Mouse (Mus musculus): ENCODE results near the gene Syt3. TPM values are rescaled to one million over a fixed set of nuclear protein-coding genes. Genes with fewer than 3 reads are reported as not detected.

The Syt3 gene
- polyA plus RNA-seq (2014; fragmentation: Nextera tagmentation; extraction: Ambion mirVana), result 0.57 and 0.59 TPM in 2 replicates

DNA sequence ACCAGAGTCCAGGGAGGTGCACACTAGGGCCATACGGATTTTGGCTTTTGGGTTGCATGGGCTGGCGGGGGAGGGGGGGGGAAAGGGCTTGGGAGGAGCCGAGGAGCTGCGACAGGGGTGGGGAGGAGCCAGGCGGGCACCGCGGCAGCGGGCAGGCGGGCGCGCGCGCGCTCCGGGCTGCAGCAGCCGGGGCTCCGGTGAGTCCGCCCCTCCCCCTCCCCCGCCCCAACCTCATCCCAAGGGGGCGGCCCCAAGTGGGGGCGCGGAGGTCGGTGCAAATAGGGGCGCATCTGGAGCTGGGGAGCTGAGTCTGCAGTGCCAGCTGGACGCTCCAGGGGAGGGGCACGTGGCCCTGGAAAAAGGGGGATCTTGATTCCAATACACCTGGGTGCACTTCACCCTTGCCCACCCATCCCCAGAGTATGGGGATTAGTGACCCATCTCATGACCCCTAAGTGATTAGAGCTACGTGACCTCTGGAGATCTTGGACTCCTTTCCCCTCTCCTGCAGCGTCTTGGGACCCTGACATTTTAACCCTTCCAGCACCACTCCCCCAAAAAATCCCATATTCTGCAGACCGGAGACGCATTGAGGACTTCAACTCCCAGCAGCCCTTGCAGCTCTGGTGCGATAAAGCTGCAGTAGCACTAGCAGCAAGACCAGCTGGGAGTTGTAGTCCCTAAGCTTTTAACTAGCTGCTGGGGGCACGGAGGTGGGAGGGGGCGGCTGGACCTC, at the start of gene Syt3:
Gene Syt3, plus strand, starts transcription at position 123 of the 736 bp plus-strand sequence.
- H3K9me3 ChIP-seq (ENCODE audit: control insufficient read depth, low read length), result peaks cover 4% of the 10 kb centered on the region; the same call in 1 of the 2 replicates
- no peaks in the 10 kb centered on the region for H3K36me3 ChIP-seq (ENCODE audit: control insufficient read depth, insufficient read depth, low read length)
- peak within 1 kb of the TSS; percentile 45 to 47 for H3K4me3 ChIP-seq (ENCODE audit: control insufficient read depth in 1 of 2, insufficient read depth in 1 of 2, low read depth in 1 of 2, low read length in 2 of 2)
- peaks cover 48% of the 10 kb centered on the region for H3K27me3 ChIP-seq (ENCODE audit: control insufficient read depth, insufficient read depth, low read length)
- no peak within 1 kb of the TSS for H3K27ac ChIP-seq (replicated peaks in 1 of 2; ENCODE audit: control insufficient read depth in 1 of 2, insufficient read depth in 1 of 2, low read depth in 2 of 2, low read length in 2 of 2)
- WGBS, result under 1% methylated on average over 28 of the region's 33 CpGs
- peak within 1 kb of the TSS; percentile 91 for H3K4me2 ChIP-seq (ENCODE audit: low read length)
- peaks cover 4 to 8% of the 10 kb centered on the region in 2 experiments; a peak in 3 of 4 replicates for H3K4me1 ChIP-seq (ENCODE audit: control insufficient read depth in 2 of 2, insufficient read depth in 2 of 2, low read length in 2 of 2)
- ATAC-seq (ENCODE audit: insufficient number of reproducible peaks, insufficient read depth, low FRiP score, low read depth), result peak; percentile 55; the same call in 1 of the 2 replicates
- H3K9ac ChIP-seq (ENCODE audit: low read length), result peak within 1 kb of the TSS; percentile 68

DNA sequence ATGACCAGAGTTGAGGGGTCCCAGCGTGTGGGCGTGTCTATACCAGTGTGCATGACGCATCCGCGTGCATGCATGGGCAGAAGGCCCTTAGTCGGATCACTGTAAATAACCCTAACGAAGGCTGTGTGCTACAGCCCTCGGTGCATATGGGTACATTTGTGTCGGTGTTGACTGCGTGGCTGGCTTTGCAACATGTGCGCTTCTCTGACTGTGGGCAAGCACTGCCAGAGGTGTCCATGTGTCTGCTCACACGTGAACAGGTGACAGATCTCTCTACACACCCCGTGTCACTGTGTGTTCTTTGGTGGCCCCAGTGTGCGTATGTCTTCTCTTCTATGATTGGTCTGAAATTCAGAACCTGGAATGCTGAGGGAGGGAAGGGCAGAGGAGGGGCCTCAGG, 49.8 kb upstream of the Syt3 start:
- no peaks in the 10 kb centered on the region; a peak in 1 of 4 replicates for H3K4me1 ChIP-seq (ENCODE audit: control insufficient read depth in 2 of 2, insufficient read depth in 2 of 2, low read length in 2 of 2)
- no peak overlapping the region for H3K9ac ChIP-seq (ENCODE audit: low read length)
- H3K27ac ChIP-seq (replicated peaks in 1 of 2; ENCODE audit: control insufficient read depth in 1 of 2, insufficient read depth in 1 of 2, low read depth in 2 of 2, low read length in 2 of 2), result no peak overlapping the region
- WGBS, result 59% methylated on average over 14 of the region's 14 CpGs
- ATAC-seq (ENCODE audit: insufficient number of reproducible peaks, insufficient read depth, low FRiP score, low read depth), result no peak
- no peak overlapping the region for H3K4me2 ChIP-seq (ENCODE audit: low read length)
- H3K36me3 ChIP-seq (ENCODE audit: control insufficient read depth, insufficient read depth, low read length), result no peaks in the 10 kb centered on the region
- H3K27me3 ChIP-seq (ENCODE audit: control insufficient read depth, insufficient read depth, low read length), result peaks cover 66% of the 10 kb centered on the region
- no peaks in the 10 kb centered on the region for H3K9me3 ChIP-seq (ENCODE audit: control insufficient read depth, low read length)
- no peak overlapping the region for H3K4me3 ChIP-seq (ENCODE audit: control insufficient read depth in 1 of 2, insufficient read depth in 1 of 2, low read depth in 1 of 2, low read length in 2 of 2)

DNA sequence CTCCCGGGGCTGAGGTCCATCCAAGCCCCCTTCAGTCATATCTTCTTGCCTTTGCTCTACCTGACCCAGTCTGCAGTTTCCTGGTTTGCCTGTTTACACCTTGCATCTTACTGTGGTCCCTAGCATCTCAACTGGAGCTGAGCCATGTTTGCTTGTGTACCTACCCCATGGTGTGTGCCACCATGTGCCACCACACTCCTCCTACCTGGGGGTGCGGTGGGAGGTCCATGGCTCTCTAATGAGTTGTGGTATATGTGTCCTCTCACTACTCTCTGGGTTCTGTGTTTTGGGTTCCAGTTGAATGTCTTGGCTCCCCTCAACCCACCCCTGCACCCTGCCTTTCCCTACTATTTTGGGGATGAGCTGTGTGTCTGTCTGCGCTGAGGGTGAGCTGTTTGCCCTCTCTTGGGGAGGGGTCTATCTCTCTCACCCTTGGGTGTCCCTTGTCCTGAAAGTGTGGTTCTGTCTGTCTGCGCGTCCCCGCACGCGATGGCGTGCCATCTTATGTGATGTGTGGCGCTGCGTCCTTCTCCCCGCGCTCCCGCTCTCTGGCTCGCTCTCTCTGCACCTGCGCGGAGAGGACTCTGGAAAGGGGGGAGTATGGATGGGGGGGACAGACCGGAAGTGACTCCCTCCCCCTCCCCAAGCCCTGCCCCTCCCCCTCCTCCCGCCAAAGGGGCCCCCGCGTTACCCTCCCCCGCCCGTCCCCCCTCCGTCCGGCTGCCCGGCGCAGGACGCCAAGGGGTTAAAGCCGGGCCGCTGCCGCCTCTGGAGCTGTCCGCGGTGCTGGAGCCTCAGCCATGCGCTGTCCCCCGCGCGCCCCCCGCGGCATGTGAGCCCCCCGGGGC, 48.6 kb upstream of the Syt3 start:
- peaks cover 72% of the 10 kb centered on the region for H3K27me3 ChIP-seq (ENCODE audit: control insufficient read depth, insufficient read depth, low read length)
- 3% methylated on average over 26 of the region's 40 CpGs for whole genome bisulfite sequencing
- no peaks in the 10 kb centered on the region; a peak in 1 of 4 replicates for H3K4me1 ChIP-seq (ENCODE audit: control insufficient read depth in 2 of 2, insufficient read depth in 2 of 2, low read length in 2 of 2)
- peak overlapping the region in 1 of 2 experiments; percentile 37; a peak in 2 of 4 replicates for H3K4me3 ChIP-seq (ENCODE audit: control insufficient read depth in 1 of 2, insufficient read depth in 1 of 2, low read depth in 1 of 2, low read length in 2 of 2)
- H3K36me3 ChIP-seq (ENCODE audit: control insufficient read depth, insufficient read depth, low read length), result no peaks in the 10 kb centered on the region
- no peak for ATAC-seq (ENCODE audit: insufficient number of reproducible peaks, insufficient read depth, low FRiP score, low read depth)
- H3K27ac ChIP-seq (replicated peaks in 1 of 2; ENCODE audit: control insufficient read depth in 1 of 2, insufficient read depth in 1 of 2, low read depth in 2 of 2, low read length in 2 of 2), result no peak overlapping the region
- H3K4me2 ChIP-seq (ENCODE audit: low read length), result peak overlapping the region; percentile 62
- no peak overlapping the region for H3K9ac ChIP-seq (ENCODE audit: low read length)
- H3K9me3 ChIP-seq (ENCODE audit: control insufficient read depth, low read length), result no peaks in the 10 kb centered on the region

DNA sequence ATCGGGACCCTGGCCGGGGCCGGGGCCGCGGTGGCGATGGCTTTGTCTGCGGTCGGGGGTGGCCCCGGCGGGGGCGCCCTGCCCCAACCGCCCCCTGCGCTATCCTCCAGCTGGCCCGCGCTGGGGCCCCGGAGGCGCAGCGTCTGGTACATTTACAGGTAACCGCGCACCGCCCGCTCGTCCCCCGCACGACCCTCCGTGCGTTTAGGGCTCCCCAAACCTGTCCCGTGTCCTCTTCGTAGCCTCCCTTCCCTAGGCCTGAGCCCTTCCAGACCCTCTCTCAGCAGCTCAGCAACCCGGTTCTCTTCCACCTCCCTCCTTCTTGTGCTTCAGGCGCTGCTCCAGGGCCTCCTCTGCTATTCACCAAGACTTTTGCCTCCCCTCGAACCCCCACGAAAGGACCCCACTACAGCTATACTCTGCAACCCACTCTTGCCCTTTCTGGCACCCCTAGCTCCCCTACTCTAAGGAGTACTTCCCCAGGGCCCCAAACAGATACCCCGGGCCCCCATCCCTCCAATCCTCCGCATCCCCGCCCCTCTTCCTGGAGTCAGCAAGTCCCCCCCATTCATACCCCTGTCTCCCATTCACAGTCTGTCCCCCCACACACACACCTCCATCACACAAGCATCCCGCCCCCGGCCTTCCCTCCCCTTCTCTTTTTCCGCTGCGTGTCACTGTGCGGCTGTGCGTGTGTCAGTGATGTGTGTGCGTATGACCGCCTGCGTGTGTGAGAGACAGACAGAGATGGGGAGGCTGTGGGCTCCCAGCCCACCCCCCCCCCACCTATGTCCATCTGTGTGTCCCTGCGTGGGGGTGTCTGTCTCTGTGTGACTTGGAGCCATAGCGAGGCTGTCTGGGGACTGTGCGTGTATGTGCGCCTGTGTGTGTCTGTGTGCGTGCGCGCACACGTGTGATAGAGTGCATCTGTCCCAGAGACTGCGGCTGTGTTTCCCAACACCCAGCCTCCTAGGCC, 47.6 kb upstream of the Syt3 start:
- Histone ChIP-seq H3K4me3 (ENCODE audit: control insufficient read depth in 1 of 2, insufficient read depth in 1 of 2, low read depth in 1 of 2, low read length in 2 of 2) (peak overlapping the region in 1 of 2 experiments; percentile 37; a peak in 2 of 4 replicates), H3K4me1 (ENCODE audit: control insufficient read depth in 2 of 2, insufficient read depth in 2 of 2, low read length in 2 of 2) (no peaks in the 10 kb centered on the region; a peak in 1 of 4 replicates), H3K27ac (replicated peaks in 1 of 2; ENCODE audit: control insufficient read depth in 1 of 2, insufficient read depth in 1 of 2, low read depth in 2 of 2, low read length in 2 of 2) (no peak overlapping the region), H3K9me3 (ENCODE audit: control insufficient read depth, low read length) (no peaks in the 10 kb centered on the region), H3K4me2 (ENCODE audit: low read length) (peak overlapping the region; percentile 62), H3K27me3 (ENCODE audit: control insufficient read depth, insufficient read depth, low read length) (peaks cover 76% of the 10 kb centered on the region), H3K36me3 (ENCODE audit: control insufficient read depth, insufficient read depth, low read length) (no peaks in the 10 kb centered on the region), H3K9ac (ENCODE audit: low read length) (no peak overlapping the region)
- WGBS, result 5% methylated on average over 40 of the region's 54 CpGs
- ATAC-seq (ENCODE audit: insufficient number of reproducible peaks, insufficient read depth, low FRiP score, low read depth), result no peak

DNA sequence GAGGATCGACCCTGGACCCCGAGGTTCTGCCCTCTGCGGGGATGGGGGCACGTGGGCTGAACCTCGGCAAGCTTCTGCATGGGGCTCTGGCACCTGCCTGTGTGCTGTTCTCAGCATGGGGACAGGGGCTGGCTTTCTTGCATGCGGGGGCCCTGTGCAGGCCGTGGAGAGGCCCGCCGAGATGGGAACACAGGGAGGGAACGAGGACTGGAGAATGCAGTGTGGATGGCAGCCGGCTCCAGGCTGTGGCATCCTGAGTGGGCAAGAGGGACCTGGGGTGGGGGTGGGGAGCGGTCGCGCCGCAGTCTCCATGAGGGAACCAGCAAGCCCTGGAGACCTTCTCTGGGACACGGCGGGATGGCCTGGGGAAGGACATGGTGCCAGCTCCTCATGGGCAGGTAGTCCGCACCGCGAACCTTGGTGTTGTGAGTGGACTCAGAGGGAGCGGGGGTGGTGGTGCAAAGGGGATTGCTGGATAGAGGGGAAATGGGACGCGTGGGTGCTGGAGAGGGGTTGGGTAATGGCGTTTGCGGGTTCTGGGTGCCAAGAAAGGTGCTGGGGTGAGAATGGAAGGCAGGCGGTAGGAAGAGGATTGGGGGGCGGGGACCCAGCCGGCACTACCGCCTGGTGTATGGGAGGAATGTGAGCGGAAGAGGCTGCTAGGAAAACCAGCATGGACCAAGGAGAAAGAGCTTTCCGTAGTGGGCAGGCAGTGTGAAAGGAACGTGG, 46.6 kb upstream of the Syt3 start:
- WGBS, result 6% methylated on average over 32 of the region's 32 CpGs
- Histone ChIP-seq H3K9ac (ENCODE audit: low read length) (no peak overlapping the region), H3K4me2 (ENCODE audit: low read length) (no peak overlapping the region), H3K4me1 (ENCODE audit: control insufficient read depth in 2 of 2, insufficient read depth in 2 of 2, low read length in 2 of 2) (no peaks in the 10 kb centered on the region; a peak in 1 of 4 replicates), H3K36me3 (ENCODE audit: control insufficient read depth, insufficient read depth, low read length) (no peaks in the 10 kb centered on the region), H3K4me3 (ENCODE audit: control insufficient read depth in 1 of 2, insufficient read depth in 1 of 2, low read depth in 1 of 2, low read length in 2 of 2) (no peak overlapping the region), H3K27me3 (ENCODE audit: control insufficient read depth, insufficient read depth, low read length) (peaks cover 76% of the 10 kb centered on the region), H3K9me3 (ENCODE audit: control insufficient read depth, low read length) (no peaks in the 10 kb centered on the region), H3K27ac (replicated peaks in 1 of 2; ENCODE audit: control insufficient read depth in 1 of 2, insufficient read depth in 1 of 2, low read depth in 2 of 2, low read length in 2 of 2) (no peak overlapping the region)
- no peak for ATAC-seq (ENCODE audit: insufficient number of reproducible peaks, insufficient read depth, low FRiP score, low read depth)

DNA sequence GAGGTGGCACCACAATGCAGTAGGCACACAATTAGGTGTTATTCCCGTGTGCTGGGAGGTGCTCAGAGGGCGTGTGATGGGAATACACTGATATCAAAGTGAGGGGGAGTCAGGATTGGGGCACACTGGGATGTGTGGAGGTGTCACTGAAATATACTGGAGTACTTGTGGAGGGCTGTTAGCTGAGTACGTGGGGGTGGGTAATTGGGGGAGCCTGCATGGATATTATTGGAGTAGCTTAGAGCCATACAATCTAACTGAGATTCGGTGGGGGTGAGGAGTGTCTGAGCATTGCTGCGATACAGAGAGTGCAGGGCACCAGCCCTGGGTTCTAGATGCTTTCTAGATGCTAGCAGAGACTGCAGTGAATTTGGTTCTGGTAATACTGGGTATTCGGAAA, 43.7 kb upstream of the Syt3 start:
- Histone ChIP-seq H3K27me3 (ENCODE audit: control insufficient read depth, insufficient read depth, low read length) (peaks cover 58% of the 10 kb centered on the region), H3K9ac (ENCODE audit: low read length) (no peak overlapping the region), H3K4me3 (ENCODE audit: control insufficient read depth in 1 of 2, insufficient read depth in 1 of 2, low read depth in 1 of 2, low read length in 2 of 2) (no peak overlapping the region), H3K27ac (replicated peaks in 1 of 2; ENCODE audit: control insufficient read depth in 1 of 2, insufficient read depth in 1 of 2, low read depth in 2 of 2, low read length in 2 of 2) (no peak overlapping the region), H3K4me2 (ENCODE audit: low read length) (no peak overlapping the region), H3K4me1 (ENCODE audit: control insufficient read depth in 2 of 2, insufficient read depth in 2 of 2, low read length in 2 of 2) (peaks cover 0 to 8% of the 10 kb centered on the region in 2 experiments; a peak in 3 of 4 replicates), H3K9me3 (ENCODE audit: control insufficient read depth, low read length) (no peaks in the 10 kb centered on the region), H3K36me3 (ENCODE audit: control insufficient read depth, insufficient read depth, low read length) (no peaks in the 10 kb centered on the region)
- WGBS, result 53% methylated on average over 6 of the region's 6 CpGs
- no peak for ATAC-seq (ENCODE audit: insufficient number of reproducible peaks, insufficient read depth, low FRiP score, low read depth)
